Mouse (Mus musculus) megakaryocyte, embryonic 14.5 days (primary cell): ENCODE data around the gene Apol9a. TPM values are rescaled to one million over a fixed set of nuclear protein-coding genes. Genes with fewer than 3 reads are reported as not detected.
A peak's percentile ranks its signal among the peaks of the same experiment; 100 is the strongest.

Experiments used
- H3K27me3 ChIP-seq: replicated peaks from 2 replicates; pipeline ENCODE3; 2012; ENCODE audit warnings: inconsistent platforms
- H3K36me3 ChIP-seq: replicated peaks from 2 replicates; pipeline ENCODE3; 2012; ENCODE audit warnings: low read length, inconsistent platforms, mixed read lengths
- H3K4me1 ChIP-seq: 2 replicates; pipeline ENCODE4 v1.6.1; 2012; ENCODE audit warnings: inconsistent platforms
- H3K4me3 ChIP-seq: replicated peaks from 2 replicates; pipeline ENCODE3; 2012; ENCODE audit warnings: moderate library complexity, mild to moderate bottlenecking, inconsistent platforms
- H3K9me3 ChIP-seq: 2 replicates; pipeline ENCODE4 v1.6.1; 2012; ENCODE audit warnings: inconsistent platforms
- FLI1 ChIP-seq: IDR thresholded peaks from 2 replicates; pipeline ENCODE4 v1.6.1; 2012; ENCODE audit warnings: low read length, inconsistent platforms, mixed read lengths
- GATA1 ChIP-seq: IDR thresholded peaks from 3 replicates; pipeline ENCODE4 v1.6.1; 2012; ENCODE audit warnings: mixed read lengths, low read length, inconsistent platforms, borderline replicate concordance
- polyA plus RNA-seq: library from polyadenylated mRNA; stranded (reverse); fragments of >175 nt; gene quantifications from 2 replicates; pipeline ENCODE4 v1.2.3, GENCODE M21; 2012; ENCODE audit warnings: low replicate concordance; ENCODE audit not compliant: insufficient read depth

Apol9a gene
- polyA plus RNA-seq, 1 experiment = not detected

DNA sequence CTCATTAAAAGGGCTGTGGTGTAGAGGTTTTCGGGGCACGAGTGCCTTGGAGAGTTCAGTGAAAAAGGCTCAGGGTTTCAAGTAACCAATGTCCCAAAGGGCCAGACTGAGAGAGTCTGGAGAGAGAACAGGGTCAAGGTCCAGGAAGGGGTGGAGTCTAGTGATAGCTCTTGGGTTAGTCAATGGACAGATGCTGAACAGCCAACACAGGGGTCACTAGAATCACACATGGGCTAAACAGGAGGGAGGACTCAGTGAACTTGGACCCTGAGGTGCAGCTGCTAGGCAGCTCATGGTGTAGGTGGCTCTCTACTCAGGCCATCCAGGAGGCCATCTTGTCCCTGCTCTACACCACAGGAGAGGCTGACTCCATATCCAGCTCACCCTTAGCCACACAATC lies 23.5 kb downstream of the Apol9a start:
- no peak for TF ChIP-seq FLI1
- no peak for TF ChIP-seq GATA1
- no peaks in the 10 kb centered on the region for H3K9me3 ChIP-seq
- no peaks in the 10 kb centered on the region for H3K4me1 ChIP-seq
- H3K27me3 ChIP-seq = peaks cover 3% of the 10 kb centered on the region
- H3K36me3 ChIP-seq = no peaks in the 10 kb centered on the region
- H3K4me3 ChIP-seq = peak overlapping the region; percentile 42

- Histone ChIP-seq H3K27me3 (peaks cover 5% of the 10 kb centered on the region), H3K4me1 (no peaks in the 10 kb centered on the region), H3K9me3 (0 out of 2 replicates have a peak, but pooled peaks cover under 1% of the 10 kb centered on the region), H3K4me3 (no peak overlapping the region), H3K36me3 (no peaks in the 10 kb centered on the region)
- TF ChIP-seq FLI1 = no peak
- TF ChIP-seq GATA1 = no peak
Measured at GRCm38 (mm10) chr15:77384340-77385030, 26.4 kb downstream of the Apol9a start.

GRCm38 (mm10) chr15:77382880-77383279 lies 28.1 kb downstream of the Apol9a start:
- peaks cover 6% of the 10 kb centered on the region; the same call in 1 of the 2 replicates for H3K9me3 ChIP-seq
- H3K27me3 ChIP-seq = peaks cover 5% of the 10 kb centered on the region
- no peaks in the 10 kb centered on the region for H3K36me3 ChIP-seq
- no peak for TF ChIP-seq FLI1
- no peak for TF ChIP-seq GATA1
- H3K4me1 ChIP-seq = no peaks in the 10 kb centered on the region
- no peak overlapping the region for H3K4me3 ChIP-seq

GRCm38 (mm10) chr15:77382271-77382850 lies 28.6 kb downstream of the Apol9a start:
- peaks cover 6% of the 10 kb centered on the region; the same call in 1 of the 2 replicates for H3K9me3 ChIP-seq
- H3K4me3 ChIP-seq = no peak overlapping the region
- peaks cover 3% of the 10 kb centered on the region for H3K27me3 ChIP-seq
- no peaks in the 10 kb centered on the region for H3K36me3 ChIP-seq
- no peaks in the 10 kb centered on the region for H3K4me1 ChIP-seq
- TF ChIP-seq FLI1 (no peak), GATA1 (no peak)

DNA sequence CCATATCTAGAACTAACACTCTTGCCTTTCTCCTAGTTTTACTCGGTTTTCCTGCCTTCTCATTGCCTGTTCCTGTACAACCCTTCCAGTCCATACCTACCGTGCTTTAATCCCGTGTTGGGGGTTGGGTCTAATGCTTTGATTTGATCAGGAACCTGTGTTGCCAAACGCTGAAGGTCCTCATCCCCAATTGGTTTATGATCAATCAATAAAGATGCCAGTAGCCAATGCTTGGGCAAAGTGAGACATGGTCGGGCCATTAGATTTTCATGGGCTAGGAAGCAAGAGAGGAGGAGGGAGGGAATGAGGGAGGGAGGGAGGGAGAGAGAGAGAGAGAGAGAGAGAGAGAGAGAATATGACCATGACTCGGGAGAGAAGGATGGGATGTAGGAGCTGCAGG lies 29.5 kb downstream of the Apol9a start:
- Histone ChIP-seq H3K36me3 (no peaks in the 10 kb centered on the region), H3K9me3 (peaks cover 6% of the 10 kb centered on the region; the same call in 1 of the 2 replicates), H3K27me3 (peaks cover 5% of the 10 kb centered on the region), H3K4me3 (no peak overlapping the region), H3K4me1 (no peaks in the 10 kb centered on the region)
- TF ChIP-seq GATA1 (no peak), FLI1 (no peak)

DNA sequence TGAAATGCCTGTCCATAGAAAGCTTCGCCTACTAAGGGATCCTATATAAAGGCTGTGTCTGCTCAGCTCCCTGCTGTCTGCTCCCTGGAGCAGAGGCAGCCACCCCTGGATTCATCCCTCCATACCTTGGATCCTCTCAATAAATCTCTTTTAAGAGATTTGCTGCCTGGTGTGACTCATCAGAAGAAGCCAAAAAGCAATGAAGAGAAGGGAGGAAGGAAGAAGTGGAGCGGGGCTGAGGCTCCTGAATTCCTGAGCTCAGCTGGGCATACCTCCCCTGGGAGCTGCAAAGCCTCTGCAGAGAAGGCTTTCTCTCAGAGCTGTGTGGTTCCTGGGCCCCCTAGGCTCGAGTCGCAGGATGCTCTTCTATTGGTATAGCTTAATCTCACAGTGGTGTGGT lies 31.0 kb downstream of the Apol9a start:
- H3K9me3 ChIP-seq = peaks cover 6% of the 10 kb centered on the region; the same call in 1 of the 2 replicates
- H3K27me3 ChIP-seq = peaks cover 5% of the 10 kb centered on the region
- no peaks in the 10 kb centered on the region for H3K4me1 ChIP-seq
- no peak for TF ChIP-seq FLI1
- TF ChIP-seq GATA1 = no peak
- H3K36me3 ChIP-seq = no peaks in the 10 kb centered on the region
- no peak overlapping the region for H3K4me3 ChIP-seq

DNA sequence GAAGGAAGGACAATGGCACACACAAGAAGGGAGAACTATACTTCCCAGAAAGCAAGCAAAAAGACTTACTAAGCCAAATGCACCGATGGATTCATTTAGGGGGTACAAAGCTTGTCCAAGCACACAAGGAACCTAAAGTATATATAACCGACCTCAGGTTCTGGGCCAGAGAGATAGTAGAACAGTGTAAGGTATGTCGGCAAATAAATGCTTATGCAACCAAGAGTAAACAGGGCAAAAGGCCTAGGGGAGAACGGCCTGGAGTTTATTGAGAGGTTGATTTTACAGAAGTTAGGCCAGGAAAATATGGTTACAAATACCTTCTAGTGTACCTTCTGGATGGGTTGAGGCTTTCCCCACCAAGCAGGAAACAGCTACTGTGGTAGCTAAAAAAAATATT lies 33.5 kb downstream of the Apol9a start:
- no peaks in the 10 kb centered on the region for H3K4me1 ChIP-seq
- peaks cover 4% of the 10 kb centered on the region for H3K27me3 ChIP-seq
- H3K9me3 ChIP-seq = peaks cover 6% of the 10 kb centered on the region; the same call in 1 of the 2 replicates
- no peak overlapping the region for H3K4me3 ChIP-seq
- H3K36me3 ChIP-seq = no peaks in the 10 kb centered on the region
- TF ChIP-seq FLI1 (no peak), GATA1 (no peak)

- Histone ChIP-seq H3K27me3 (peaks cover 4% of the 10 kb centered on the region), H3K4me1 (no peaks in the 10 kb centered on the region), H3K9me3 (peaks cover 6% of the 10 kb centered on the region; the same call in 1 of the 2 replicates), H3K36me3 (no peaks in the 10 kb centered on the region), H3K4me3 (no peak overlapping the region)
- TF ChIP-seq FLI1 (no peak), GATA1 (no peak)
Measured at GRCm38 (mm10) chr15:77376920-77377319, 34.0 kb downstream of the Apol9a start.

DNA sequence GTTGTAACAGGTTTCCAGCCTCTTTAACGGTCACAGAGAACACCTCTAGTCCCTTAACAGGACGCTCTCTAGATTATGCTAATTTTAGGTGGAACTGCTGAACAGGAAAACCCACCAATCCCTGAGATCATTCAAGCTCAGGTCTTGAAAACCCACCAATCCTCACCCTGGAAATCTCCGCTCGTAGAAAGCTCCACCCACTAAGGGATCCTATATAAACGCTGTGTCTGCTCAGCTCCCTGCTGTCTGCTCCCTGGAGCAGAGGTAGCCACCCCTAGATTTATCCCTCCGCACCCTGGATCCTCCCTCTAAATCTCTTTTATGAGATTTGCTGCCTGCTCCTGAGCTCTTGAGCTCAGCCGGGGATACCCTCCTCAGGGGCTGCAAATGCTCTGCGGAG lies 40.3 kb downstream of the Apol9a start:
- Histone ChIP-seq H3K27me3 (peaks cover 25% of the 10 kb centered on the region), H3K4me3 (no peak overlapping the region), H3K9me3 (no peaks in the 10 kb centered on the region), H3K4me1 (peaks cover 11% of the 10 kb centered on the region), H3K36me3 (no peaks in the 10 kb centered on the region)
- TF ChIP-seq GATA1 (no peak), FLI1 (no peak)

DNA sequence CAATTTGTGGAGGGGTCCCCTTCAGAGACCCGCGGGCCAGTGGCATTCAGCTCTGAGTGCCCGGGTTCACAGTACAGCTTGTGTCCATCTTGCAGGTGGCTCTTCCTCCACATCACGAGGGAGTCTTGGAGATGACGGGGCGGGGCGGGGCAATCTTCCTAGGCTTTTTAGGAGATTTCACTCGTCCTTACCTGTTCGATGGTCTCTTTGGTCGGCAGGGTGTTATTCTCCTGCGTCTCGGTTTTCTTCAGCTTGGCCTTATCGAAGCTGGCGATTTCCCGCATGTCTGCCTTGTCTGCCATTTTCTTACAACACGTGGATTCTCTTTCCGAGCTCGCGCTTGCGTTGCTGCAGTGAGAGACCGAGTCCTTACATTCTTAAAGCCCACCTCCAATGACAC lies 41.0 kb downstream of the Apol9a start:
- no peaks in the 10 kb centered on the region for H3K36me3 ChIP-seq
- no peak overlapping the region for H3K4me3 ChIP-seq
- H3K4me1 ChIP-seq = peaks cover 11% of the 10 kb centered on the region
- peaks cover 25% of the 10 kb centered on the region for H3K27me3 ChIP-seq
- TF ChIP-seq GATA1 (no peak), FLI1 (no peak)
- no peaks in the 10 kb centered on the region for H3K9me3 ChIP-seq
